Mouse (Mus musculus): ENCODE results near the gene Pip5k1c.

Gene Pip5k1c

GRCm38 (mm10) chr10:81292554-81293333, at the start of gene Pip5k1c:
Gene Pip5k1c, plus strand, starts transcription at chr10:81292963.
- peak; percentile 100 for DNase-seq

GRCm38 (mm10) chr10:81244146-81244545, 48.6 kb upstream of the Pip5k1c start:
- DNase-seq = no peak

- DNase-seq = peak; percentile 81
Observed at GRCm38 (mm10) chr10:81244595-81244994, 48.2 kb upstream of the Pip5k1c start.

- DNase-seq = no peak
Observed at GRCm38 (mm10) chr10:81245166-81245565, 47.6 kb upstream of the Pip5k1c start.

- no peak for DNase-seq
Observed at GRCm38 (mm10) chr10:81247804-81248203, 45.0 kb upstream of the Pip5k1c start.

- DNase-seq = no peak
Observed at GRCm38 (mm10) chr10:81249442-81249841, 43.3 kb upstream of the Pip5k1c start.

- peak; percentile 81 for DNase-seq
Observed at GRCm38 (mm10) chr10:81252424-81253419, 40.0 kb upstream of the Pip5k1c start, which contains the start of gene Matk. Gene Matk, plus strand, starts transcription at chr10:81252935.

- no peak for DNase-seq
Observed at GRCm38 (mm10) chr10:81254886-81255285, 37.9 kb upstream of the Pip5k1c start.

GRCm38 (mm10) chr10:81257158-81258039, 35.4 kb upstream of the Pip5k1c start:
- DNase-seq = peak; percentile 57

- no peak for DNase-seq
Observed at GRCm38 (mm10) chr10:81259225-81259884, 33.4 kb upstream of the Pip5k1c start.

GRCm38 (mm10) chr10:81261025-81261424, 31.7 kb upstream of the Pip5k1c start:
- DNase-seq = no peak

- DNase-seq = no peak
Observed at GRCm38 (mm10) chr10:81265540-81265939, 27.2 kb upstream of the Pip5k1c start.

GRCm38 (mm10) chr10:81266211-81267105, 26.3 kb upstream of the Pip5k1c start, which contains the start of the genes Mrpl54 and Apba3:
Gene Mrpl54, minus strand, starts transcription at chr10:81266934.
Gene Apba3, plus strand, starts transcription at chr10:81266960.
- DNase-seq = peak; percentile 100

- peak; percentile 92 for DNase-seq
Observed at GRCm38 (mm10) chr10:81268056-81268455, 24.7 kb upstream of the Pip5k1c start.

- no peak for DNase-seq
Observed at GRCm38 (mm10) chr10:81268643-81269412, 23.9 kb upstream of the Pip5k1c start.

GRCm38 (mm10) chr10:81272356-81272755, 20.4 kb upstream of the Pip5k1c start:
- DNase-seq = no peak

GRCm38 (mm10) chr10:81273842-81274241, 18.9 kb upstream of the Pip5k1c start:
- DNase-seq = no peak

GRCm38 (mm10) chr10:81277676-81278075, 15.1 kb upstream of the Pip5k1c start:
- no peak for DNase-seq

GRCm38 (mm10) chr10:81279496-81279895, 13.3 kb upstream of the Pip5k1c start:
- DNase-seq = peak; percentile 51

- no peak for DNase-seq
Observed at GRCm38 (mm10) chr10:81284189-81284588, 8.6 kb upstream of the Pip5k1c start.
